Mouse (Mus musculus) neural tube, embryonic 11.5 days (tissue): ENCODE results near the gene Dapk1. TPM values are rescaled to one million over a fixed set of nuclear protein-coding genes. Genes with fewer than 3 reads are reported as not detected.

Source experiments
- ATAC-seq: fragments of 200-750 bp; cut with Nextera tagmentation; 2 replicates; pipeline ENCODE4 v1.8.0; 2017; ENCODE audit warnings: moderate number of reproducible peaks, mild to moderate bottlenecking, moderate TSS enrichment, moderate library complexity; ENCODE audit not compliant: insufficient read depth, low FRiP score, low TSS enrichment
- DNase-seq: peaks from one replicate; pipeline ENCODE4 v3.0.0-alpha.2; 2015; ENCODE audit warnings: low spot score
- H3K27ac ChIP-seq: fragments of 300-500 bp; sonication (generic); 2 replicates; pipeline ENCODE4 v1.5.1; 2014; ENCODE audit warnings: low read depth, mild to moderate bottlenecking, low read length
- H3K27me3 ChIP-seq: fragments of 300-500 bp; sonication (generic); 2 replicates; pipeline ENCODE4 v1.6.1; 2014; ENCODE audit warnings: mild to moderate bottlenecking, low read length, mixed read lengths; ENCODE audit not compliant: control insufficient read depth, insufficient read depth
- H3K36me3 ChIP-seq: fragments of 300-500 bp; sonication (generic); 2 replicates; pipeline ENCODE4 v1.6.1; 2014; ENCODE audit warnings: mild to moderate bottlenecking, low read length, moderate library complexity, mixed read lengths; ENCODE audit not compliant: control insufficient read depth, insufficient read depth
- H3K4me1 ChIP-seq: fragments of 300-500 bp; sonication (generic); 2 replicates; pipeline ENCODE4 v1.6.1; 2014; ENCODE audit warnings: low read length, mixed read lengths; ENCODE audit not compliant: control insufficient read depth, insufficient read depth
- H3K4me2 ChIP-seq: fragments of 300-500 bp; sonication (generic); 2 replicates; pipeline ENCODE4 v1.6.1; 2014; ENCODE audit warnings: low read depth, mild to moderate bottlenecking, moderate library complexity
- H3K4me3 ChIP-seq: fragments of 300-500 bp; sonication (generic); 2 replicates; pipeline ENCODE4 v1.5.1; 2014; ENCODE audit warnings: low read depth, low read length
- H3K9ac ChIP-seq: fragments of 300-500 bp; sonication (generic); 2 replicates; pipeline ENCODE4 v1.6.1; 2014; ENCODE audit warnings: mild to moderate bottlenecking, low read length
- H3K9me3 ChIP-seq: fragments of 300-500 bp; sonication (generic); 2 replicates; pipeline ENCODE4 v1.6.1; 2016; ENCODE audit warnings: low read length; ENCODE audit not compliant: control insufficient read depth
- WGBS: fragments of 180-500 bp; shearing (Covaris S2); extraction: QIAGEN DNeasy Blood & Tissue Kit; methylation state at CpG from one replicate; pipeline ENCODE4 v1.1.7; 2014; 5-methylcytosine and 5-hydroxymethylcytosine counted together
- polyA plus RNA-seq: library from polyadenylated mRNA; unstranded; fragments of >200 nt; fragmentation: Nextera tagmentation; extraction: Ambion mirVana; gene quantifications from 2 replicates; pipeline ENCODE4 v1.2.1, GENCODE M21; 2014

Dapk1 gene
- polyA plus RNA-seq, 1 experiment from 2014 or later: 21.6 TPM

DNA sequence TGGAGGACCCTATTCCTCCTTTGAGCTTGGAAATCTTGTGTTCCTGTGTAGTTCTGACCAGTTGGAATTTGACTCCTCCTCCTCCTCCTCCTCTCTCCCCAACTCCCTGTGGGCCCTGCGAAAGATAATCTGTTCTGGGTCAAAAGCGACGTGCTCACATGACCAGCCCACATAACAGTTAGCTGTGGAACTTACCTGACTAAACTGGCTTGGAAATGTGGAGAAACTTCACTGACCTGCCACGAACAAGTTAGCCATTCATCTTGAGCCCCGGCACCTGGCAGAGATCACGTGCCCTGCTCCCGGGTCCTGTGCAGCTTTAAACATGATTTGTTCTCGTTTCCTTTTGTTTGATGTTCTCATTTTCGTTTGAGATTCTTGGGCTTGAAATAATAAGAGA is 73.2 kb downstream of the Dapk1 start:
- H3K9me3 ChIP-seq: no peaks in the 10 kb centered on the region
- H3K4me1 ChIP-seq: no peaks in the 10 kb centered on the region

DNA sequence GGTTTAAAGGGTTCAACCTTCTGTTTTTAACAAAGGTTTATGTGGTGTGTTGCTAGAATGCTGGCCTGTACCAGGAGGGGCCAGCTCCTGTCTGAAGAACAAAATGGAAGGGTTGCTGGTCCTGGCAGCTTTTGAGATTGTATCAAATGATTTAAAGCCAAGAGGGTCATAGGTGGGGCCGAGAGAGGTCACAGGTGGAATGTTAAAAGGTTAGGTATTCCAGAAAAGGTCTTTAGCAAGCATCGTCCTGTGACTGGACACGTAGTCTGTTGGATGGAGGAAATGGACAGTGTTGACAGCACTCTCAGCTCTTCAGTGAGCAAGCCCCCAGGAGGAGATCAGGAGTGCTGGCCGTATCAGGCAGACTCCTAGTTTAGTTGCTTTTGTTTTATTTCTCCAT is 73.7 kb downstream of the Dapk1 start:
- Histone ChIP-seq H3K9me3 (no peaks in the 10 kb centered on the region), H3K9ac (no peak overlapping the region), H3K4me2 (no peak overlapping the region), H3K27me3 (no peaks in the 10 kb centered on the region), H3K4me3 (no peak overlapping the region), H3K27ac (no peak overlapping the region), H3K36me3 (no peaks in the 10 kb centered on the region), H3K4me1 (no peaks in the 10 kb centered on the region)
- DNase-seq: no peak
- 64% methylated on average over 4 of the region's 4 CpGs for WGBS
- no peak for ATAC-seq

More for the DNA sequence above, 73.2 kb downstream of the Dapk1 start:
- DNase-seq (no peak), ATAC-seq (no peak)
- Histone ChIP-seq H3K9ac (no peak overlapping the region), H3K36me3 (no peaks in the 10 kb centered on the region), H3K4me3 (no peak overlapping the region), H3K4me2 (no peak overlapping the region), H3K27ac (no peak overlapping the region), H3K27me3 (no peaks in the 10 kb centered on the region)
- 49% methylated on average over 9 of the region's 9 CpGs for WGBS

DNA sequence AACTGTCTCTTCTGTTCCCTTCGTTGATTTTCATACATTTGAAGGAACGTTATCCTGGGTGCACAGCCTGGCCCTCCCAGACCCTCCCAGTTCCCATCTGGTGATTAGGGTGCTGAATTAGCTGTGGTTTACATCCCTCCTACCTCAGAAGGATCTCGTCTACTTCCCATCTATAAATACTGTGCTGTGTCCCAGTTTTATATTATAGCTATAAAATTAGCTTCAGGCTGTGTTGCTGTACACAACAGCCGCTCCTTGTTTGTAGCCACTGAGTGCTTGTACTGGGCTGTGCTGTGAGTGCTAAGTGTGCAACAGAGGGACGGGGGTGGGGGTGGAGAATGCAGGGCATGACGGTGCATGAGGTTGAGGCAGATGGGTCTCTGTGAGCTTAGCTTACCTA is 77.2 kb downstream of the Dapk1 start:
- H3K9me3 ChIP-seq: no peaks in the 10 kb centered on the region
- no peaks in the 10 kb centered on the region for H3K36me3 ChIP-seq
- H3K4me3 ChIP-seq: no peak overlapping the region
- no peak overlapping the region for H3K4me2 ChIP-seq
- no peak overlapping the region for H3K27ac ChIP-seq
- H3K27me3 ChIP-seq: no peaks in the 10 kb centered on the region
- WGBS: 72% methylated on average over 6 of the region's 6 CpGs
- H3K4me1 ChIP-seq: no peaks in the 10 kb centered on the region
- DNase-seq (no peak), ATAC-seq (no peak)
- no peak overlapping the region for H3K9ac ChIP-seq

DNA sequence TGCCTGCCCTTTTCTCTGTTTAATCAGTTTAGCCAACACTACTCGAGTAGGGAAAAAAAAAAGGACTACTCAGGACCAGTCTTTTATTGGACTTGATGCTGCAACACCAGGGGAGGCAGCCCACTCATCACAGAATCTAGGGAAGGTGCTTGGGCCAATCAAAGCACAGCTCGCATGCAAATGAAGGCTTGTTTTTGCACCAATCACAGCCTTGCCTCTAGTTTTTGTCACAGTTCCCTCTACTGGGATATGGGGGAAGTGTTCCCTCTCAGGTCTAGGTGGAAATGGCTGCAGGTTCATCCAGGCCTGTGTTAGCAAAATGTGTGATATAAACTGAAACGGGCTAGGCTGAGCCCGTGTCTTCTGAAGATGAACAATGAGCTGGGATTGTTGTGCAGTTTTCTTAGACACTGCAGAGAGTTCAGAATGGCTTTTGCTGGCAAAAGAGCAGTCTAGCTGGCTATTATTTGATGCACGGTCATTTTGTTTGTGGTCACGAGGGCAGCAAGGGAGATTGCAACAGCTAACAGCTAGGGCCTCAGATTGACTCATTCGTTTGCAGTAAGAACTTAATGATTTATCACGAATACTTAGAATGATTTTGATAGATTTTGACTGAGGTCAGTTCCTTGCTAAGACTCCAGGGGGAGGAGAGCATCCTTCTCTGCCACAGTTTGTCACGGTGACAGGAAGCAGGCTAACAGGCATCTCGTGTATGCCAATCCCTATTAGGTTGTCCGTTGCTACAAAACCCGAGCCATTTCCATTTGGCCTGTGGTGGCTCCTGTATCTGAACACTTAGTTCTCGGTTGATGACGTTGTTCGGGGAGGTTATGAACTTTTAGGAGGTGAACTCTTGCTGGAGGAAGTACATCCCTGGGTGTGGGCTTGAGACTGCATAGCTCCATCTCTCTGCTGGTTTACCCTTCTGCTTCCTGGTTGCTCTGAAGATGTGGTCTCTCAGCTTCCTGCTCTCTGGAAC is 81.3 kb downstream of the Dapk1 start:
- Histone ChIP-seq H3K4me1 (no peaks in the 10 kb centered on the region), H3K36me3 (no peaks in the 10 kb centered on the region), H3K27ac (no peak overlapping the region), H3K4me3 (no peak overlapping the region), H3K9me3 (no peaks in the 10 kb centered on the region), H3K9ac (no peak overlapping the region), H3K4me2 (no peak overlapping the region), H3K27me3 (no peaks in the 10 kb centered on the region)
- no peak for DNase-seq
- ATAC-seq: no peak
- WGBS: 87% methylated on average over 15 of the region's 15 CpGs

DNA sequence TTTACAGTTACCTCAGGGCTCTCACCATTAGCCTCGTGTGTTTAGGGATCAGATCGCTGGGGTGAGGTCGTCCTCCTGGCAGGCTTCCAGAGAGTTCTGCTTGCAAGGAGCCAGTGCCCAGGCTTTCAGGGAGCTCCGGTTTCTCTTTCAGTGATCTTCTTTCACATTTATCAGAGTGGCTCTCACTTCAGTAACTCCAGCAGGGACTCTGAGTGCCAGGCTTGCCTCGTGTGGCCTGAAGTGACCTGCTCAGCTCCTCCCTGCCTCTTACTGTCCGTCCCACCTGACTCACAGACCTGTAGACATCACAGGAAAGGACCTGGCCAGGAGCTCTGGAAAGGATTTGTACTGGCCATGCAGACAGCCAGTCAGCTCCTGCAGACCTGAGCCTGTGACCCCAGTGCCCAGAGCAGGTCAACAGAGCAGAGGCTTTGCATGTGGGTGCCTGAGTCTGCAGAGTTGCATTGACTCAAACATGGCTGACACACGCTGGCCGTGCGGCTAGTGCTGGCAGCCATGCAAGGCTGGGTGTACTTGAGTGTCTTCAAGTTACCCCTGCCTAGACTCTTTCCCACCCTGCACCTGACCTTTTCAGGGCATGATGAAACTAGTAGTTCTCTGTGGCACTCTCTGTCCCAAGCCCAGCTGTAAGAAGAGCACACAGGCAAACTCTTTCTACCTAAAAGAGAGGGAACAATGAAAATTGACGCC is 82.5 kb downstream of the Dapk1 start:
- no peak overlapping the region for H3K4me2 ChIP-seq
- no peak overlapping the region for H3K27ac ChIP-seq
- no peaks in the 10 kb centered on the region for H3K9me3 ChIP-seq
- no peaks in the 10 kb centered on the region for H3K4me1 ChIP-seq
- no peak overlapping the region for H3K9ac ChIP-seq
- no peak for ATAC-seq
- 75% methylated on average over 10 of the region's 10 CpGs for WGBS
- H3K4me3 ChIP-seq: no peak overlapping the region
- H3K27me3 ChIP-seq: no peaks in the 10 kb centered on the region
- DNase-seq: no peak
- H3K36me3 ChIP-seq: no peaks in the 10 kb centered on the region

DNA sequence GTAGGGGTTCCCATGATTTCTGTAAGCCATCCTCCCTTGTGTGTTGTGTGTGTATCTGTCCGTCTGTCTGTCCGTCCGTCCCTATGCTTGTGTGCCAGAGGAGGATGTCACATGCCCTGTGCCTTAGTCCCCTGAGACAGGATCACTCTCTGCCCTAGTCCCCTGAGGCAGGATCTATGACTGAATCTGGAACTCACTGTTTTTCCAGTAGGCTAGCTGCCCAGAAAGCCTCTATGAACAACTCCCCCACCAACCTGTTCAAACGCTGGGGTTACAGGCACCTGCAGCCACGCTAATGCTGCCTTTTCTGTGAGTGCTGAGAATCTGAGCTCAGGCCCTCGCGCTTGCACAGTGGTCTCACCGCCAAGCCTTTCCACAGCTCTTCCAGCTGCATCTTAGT is 83.1 kb downstream of the Dapk1 start:
- no peaks in the 10 kb centered on the region for H3K36me3 ChIP-seq
- H3K4me3 ChIP-seq: no peak overlapping the region
- ATAC-seq (no peak), DNase-seq (no peak)
- H3K9me3 ChIP-seq: no peaks in the 10 kb centered on the region
- WGBS: 85% methylated on average over 8 of the region's 8 CpGs
- no peak overlapping the region for H3K4me2 ChIP-seq
- H3K27me3 ChIP-seq: no peaks in the 10 kb centered on the region
- no peak overlapping the region for H3K27ac ChIP-seq
- H3K9ac ChIP-seq: no peak overlapping the region
- H3K4me1 ChIP-seq: no peaks in the 10 kb centered on the region

DNA sequence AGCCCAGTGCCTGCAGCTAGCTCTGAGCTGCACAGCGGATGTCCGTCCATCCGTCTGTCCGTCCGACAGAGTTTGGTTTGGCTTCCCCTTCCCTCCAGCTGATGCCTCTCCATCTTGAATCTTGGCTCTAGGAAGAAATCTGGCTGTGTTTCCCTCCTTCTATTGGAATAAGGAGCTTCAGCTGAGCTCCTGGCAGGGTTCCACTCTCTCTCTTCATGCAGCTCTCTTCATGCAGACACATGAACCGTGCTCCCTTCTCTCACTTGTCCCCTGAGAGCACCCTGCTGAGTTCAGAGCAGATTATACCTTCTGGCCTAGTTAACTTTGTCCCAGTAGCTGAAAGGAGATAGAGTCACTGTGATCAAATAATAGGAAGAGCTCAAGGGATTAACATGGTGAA is 83.5 kb downstream of the Dapk1 start:
- Histone ChIP-seq H3K9me3 (no peaks in the 10 kb centered on the region), H3K27ac (no peak overlapping the region)

DNA sequence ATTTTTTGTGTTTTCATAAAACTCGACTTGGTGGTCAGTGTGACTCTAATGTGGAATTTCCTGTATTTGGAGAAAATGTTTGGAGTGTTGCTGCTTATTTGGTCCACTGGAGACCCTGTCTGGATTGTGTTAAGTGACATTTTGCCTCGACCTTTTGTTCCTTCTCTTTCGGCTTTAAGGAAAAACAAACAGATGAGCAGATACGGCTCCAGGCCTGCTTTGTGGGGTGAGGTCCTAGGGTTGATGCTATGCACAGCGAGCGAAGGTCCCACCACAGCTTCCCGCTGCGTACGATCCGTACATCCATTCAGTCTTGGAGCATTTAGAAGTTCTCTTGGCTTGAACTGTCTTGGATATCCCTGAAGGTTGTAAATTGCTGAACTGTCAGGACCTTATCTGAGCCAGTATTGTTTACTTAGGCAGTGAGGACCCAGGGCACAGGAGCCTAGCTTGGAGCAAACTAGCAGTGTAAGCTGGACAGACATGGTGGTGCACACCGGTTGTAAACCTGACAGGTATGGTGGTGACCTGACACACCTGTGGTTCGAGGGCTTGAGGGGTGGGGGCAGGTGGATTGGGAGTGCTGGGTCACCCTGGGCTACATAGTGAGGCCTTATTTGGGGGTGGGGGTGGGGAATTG is 84.4 kb downstream of the Dapk1 start:
- WGBS: 67% methylated on average over 12 of the region's 12 CpGs
- H3K27me3 ChIP-seq: no peaks in the 10 kb centered on the region
- no peak for DNase-seq
- no peaks in the 10 kb centered on the region for H3K36me3 ChIP-seq
- H3K4me3 ChIP-seq: no peak overlapping the region
- no peak for ATAC-seq
- H3K4me2 ChIP-seq: no peak overlapping the region
- H3K9ac ChIP-seq: no peak overlapping the region
- H3K9me3 ChIP-seq: no peaks in the 10 kb centered on the region
- H3K27ac ChIP-seq: no peak overlapping the region
- no peaks in the 10 kb centered on the region for H3K4me1 ChIP-seq

More for the DNA sequence above, 83.5 kb downstream of the Dapk1 start:
- no peaks in the 10 kb centered on the region for H3K36me3 ChIP-seq
- H3K9ac ChIP-seq: no peak overlapping the region
- no peaks in the 10 kb centered on the region for H3K4me1 ChIP-seq
- DNase-seq: no peak
- H3K4me3 ChIP-seq: no peak overlapping the region
- ATAC-seq: no peak
- no peak overlapping the region for H3K4me2 ChIP-seq
- H3K27me3 ChIP-seq: no peaks in the 10 kb centered on the region
- WGBS: 80% methylated on average over 6 of the region's 6 CpGs
